In the genomic region with DNA sequence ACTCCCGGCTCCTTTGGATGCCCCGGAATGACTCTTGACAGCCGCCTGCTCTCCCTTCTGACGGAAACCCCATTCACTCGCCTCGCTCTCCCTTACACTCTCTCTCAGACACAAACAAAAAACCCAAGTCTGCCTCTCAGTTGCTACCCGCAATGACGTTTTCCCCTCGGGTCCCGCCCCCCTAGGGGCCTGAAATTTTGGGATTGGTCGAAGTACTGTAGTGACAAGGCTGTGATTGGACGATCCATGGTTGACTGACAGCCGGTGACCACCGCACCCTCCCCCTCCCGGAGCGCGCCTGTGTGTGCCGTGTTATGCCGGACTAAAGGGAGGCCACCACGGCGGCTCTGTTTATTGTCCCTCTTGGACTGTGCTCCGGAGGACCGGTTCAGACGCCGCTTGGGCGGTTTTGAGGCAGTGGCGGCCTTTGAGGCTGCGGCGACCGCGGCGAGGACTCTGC, we compare ENCODE assay signal across 8 mouse cellular contexts. TPM values are rescaled to one million over a fixed set of nuclear protein-coding genes. Genes with fewer than 3 reads are reported as not detected.
DNase-seq lines count a peak whose midpoint lies in the region; ATAC-seq and TF ChIP-seq lines count a peak whose summit lies in the region.

Gene Top2b (plus strand): TSS at position 302 of the 460 bp plus-strand sequence.

- peak; percentile 96 for DNase-seq in MEL (ENCODE audit: low read depth, low spot score)
- peak; percentile 99 for DNase-seq in cerebellum, adult 2 months
- DNase-seq in forebrain, postnatal 0 days, result peak; percentile 98
- peak; percentile 98 for DNase-seq in heart, postnatal 4 days
- DNase-seq in layer of hippocampus, adult 8-10 months (ENCODE audit: low spot score in 2 of 2), result peak; percentile 98 to 99
- DNase-seq in ovary, adult 18-20 months (ENCODE audit: low spot score), result peak; percentile 96
- peak; percentile 99 for DNase-seq in thymus, postnatal 0 days (ENCODE audit: low spot score)

- H3K27ac ChIP-seq in MEL (ENCODE audit: control insufficient read depth, low read depth, low read length), result peak within 1 kb of the TSS; percentile 74
- H3K27ac ChIP-seq in cerebellum, adult 2 months (ENCODE audit: insufficient read depth, low read length), result peak within 1 kb of the TSS; percentile 92
- H3K27ac ChIP-seq in forebrain, postnatal 0 days (ENCODE audit: low read depth, low read length), result peak within 1 kb of the TSS; percentile 98
- H3K27ac ChIP-seq in lung, embryonic 15.5 days, result peak within 1 kb of the TSS; percentile 97

- H3K79me2 ChIP-seq in MEL (ENCODE audit: control insufficient read depth, insufficient read depth, low read length, poor library complexity), result peaks cover 34% of the 10 kb centered on the region

- peak within 1 kb of the TSS; percentile 85 for H3K4me2 ChIP-seq in forebrain, postnatal 0 days (ENCODE audit: low read depth)
- peak within 1 kb of the TSS; percentile 83 for H3K4me2 ChIP-seq in lung, embryonic 15.5 days

- peak within 1 kb of the TSS; percentile 89 for H3K9ac ChIP-seq in MEL (ENCODE audit: control insufficient read depth, low read depth, low read length, poor library complexity, severe bottlenecking)
- peak within 1 kb of the TSS; percentile 99 for H3K9ac ChIP-seq in forebrain, postnatal 0 days
- H3K9ac ChIP-seq in lung, embryonic 15.5 days, result peak within 1 kb of the TSS; percentile 88

- TF ChIP-seq EP300 in MEL (IDR thresholded peaks at IDR 0.05; ENCODE audit: low read depth in 1 of 2, low read length in 2 of 2), result no peak

- peaks cover 0 to 15% of the 10 kb centered on the region in 2 experiments; a peak in 2 of 4 replicates for H3K36me3 ChIP-seq in MEL (ENCODE audit: control insufficient read depth in 1 of 2, insufficient read depth in 2 of 2, low read length in 2 of 2)
- no peaks in the 10 kb centered on the region for H3K36me3 ChIP-seq in forebrain, postnatal 0 days (ENCODE audit: insufficient read depth)
- no peaks in the 10 kb centered on the region for H3K36me3 ChIP-seq in lung, embryonic 15.5 days

- H3K4me3 ChIP-seq in MEL (ENCODE audit: control insufficient read depth in 1 of 2, insufficient read depth in 1 of 2, low read depth in 2 of 2, low read length in 2 of 2), result peak within 1 kb of the TSS; percentile 88 to 91
- H3K4me3 ChIP-seq in cerebellum, adult 2 months (replicated peaks; ENCODE audit: insufficient read depth, low read depth, low read length), result peak within 1 kb of the TSS; percentile 84
- peak within 1 kb of the TSS; percentile 82 for H3K4me3 ChIP-seq in forebrain, postnatal 0 days (ENCODE audit: low read depth, low read length)
- peak within 1 kb of the TSS; percentile 77 for H3K4me3 ChIP-seq in lung, embryonic 15.5 days

- no peak for TF ChIP-seq CTCF in MEL (IDR thresholded peaks at IDR 0.05 in 2 of 3, conservative IDR thresholded peaks at IDR 0.05 in 1 of 3; ENCODE audit: control insufficient read depth in 1 of 3, insufficient read depth in 1 of 3, low read depth in 2 of 3, low read length in 3 of 3, poor library complexity in 1 of 3, severe bottlenecking in 1 of 3)
- TF ChIP-seq CTCF in cerebellum, adult 2 months (IDR thresholded peaks at IDR 0.05; ENCODE audit: borderline replicate concordance, insufficient read depth, low read depth, low read length), result no peak
- no peak for TF ChIP-seq CTCF in forebrain, postnatal 0 days (IDR thresholded peaks at IDR 0.05; ENCODE audit: low read depth)

- WGBS in cerebellum, adult 2 months, result 2% methylated on average over 32 of the region's 32 CpGs
- WGBS in forebrain, postnatal 0 days, result 0% methylated on average over 32 of the region's 32 CpGs
- 0% methylated on average over 32 of the region's 32 CpGs for WGBS in lung, embryonic 15.5 days

- ATAC-seq in forebrain, postnatal 0 days, result peak; percentile 98
- peak; percentile 99 for ATAC-seq in lung, embryonic 15.5 days (ENCODE audit: borderline replicate concordance, extremely low read depth, low FRiP score, low TSS enrichment)

- TF ChIP-seq RAD21 in MEL (IDR thresholded peaks at IDR 0.05; ENCODE audit: low read depth, low read length), result no peak

- H3K9me3 ChIP-seq in MEL (replicated peaks; ENCODE audit: insufficient read depth, low read length), result no peaks in the 10 kb centered on the region
- H3K9me3 ChIP-seq in forebrain, postnatal 0 days (ENCODE audit: low read length), result no peaks in the 10 kb centered on the region
- no peaks in the 10 kb centered on the region for H3K9me3 ChIP-seq in lung, embryonic 15.5 days

- peak; percentile 60 to 78; a peak in 3 of 4 replicates for TF ChIP-seq POLR2A in MEL (IDR thresholded peaks at IDR 0.05; ENCODE audit: control insufficient read depth in 1 of 2, insufficient read depth in 1 of 2, low read depth in 1 of 2, low read length in 2 of 2, poor library complexity in 1 of 2)
- peak; percentile 86 for TF ChIP-seq POLR2A in cerebellum, adult 2 months (IDR thresholded peaks at IDR 0.05; ENCODE audit: borderline replicate concordance, insufficient read depth, low read length)

- no peaks in the 10 kb centered on the region for H3K27me3 ChIP-seq in MEL (ENCODE audit: control insufficient read depth in 1 of 2, insufficient read depth in 2 of 2, low read length in 2 of 2)
- H3K27me3 ChIP-seq in cerebellum, adult 2 months (ENCODE audit: control insufficient read depth, insufficient read depth, low read length), result no peaks in the 10 kb centered on the region
- H3K27me3 ChIP-seq in forebrain, postnatal 0 days (ENCODE audit: insufficient read depth, low read length), result no peaks in the 10 kb centered on the region
- no peaks in the 10 kb centered on the region for H3K27me3 ChIP-seq in lung, embryonic 15.5 days

- peaks cover 6 to 11% of the 10 kb centered on the region in 2 experiments; a peak in 2 of 4 replicates for H3K4me1 ChIP-seq in MEL (ENCODE audit: control insufficient read depth in 1 of 2, insufficient read depth in 2 of 2, low read length in 2 of 2)
- H3K4me1 ChIP-seq in cerebellum, adult 2 months (ENCODE audit: control insufficient read depth, insufficient read depth, low read length), result no peaks in the 10 kb centered on the region
- H3K4me1 ChIP-seq in forebrain, postnatal 0 days (ENCODE audit: insufficient read depth), result peaks cover 11% of the 10 kb centered on the region; the same call in 1 of the 2 replicates
- peaks cover 18% of the 10 kb centered on the region for H3K4me1 ChIP-seq in lung, embryonic 15.5 days

TF ChIP-seq in MEL, 35 proteins besides CTCF, POLR2A, EP300 and RAD21:
- TF ChIP-seq E2F4 (IDR thresholded peaks at IDR 0.05; ENCODE audit: borderline replicate concordance, low read depth, low read length), result no peak
- peak; percentile 94 for TF ChIP-seq CHD2 (IDR thresholded peaks at IDR 0.05; ENCODE audit: low read length)
- peak; percentile 26; the same call in 1 of the 2 replicates for TF ChIP-seq MAX (IDR thresholded peaks at IDR 0.05; ENCODE audit: low read length)
- peak; percentile 75 for TF ChIP-seq NELFE (IDR thresholded peaks at IDR 0.05; ENCODE audit: low read depth, low read length)
- 0 out of 2 replicates have a peak, but pooled peaks have one; percentile 16 for TF ChIP-seq MYC (IDR thresholded peaks at IDR 0.05; ENCODE audit: low read depth, low read length)
- no peak for TF ChIP-seq MXI1 (IDR thresholded peaks at IDR 0.05; ENCODE audit: low read depth, low read length)
- peak; percentile 55; the same call in 1 of the 2 replicates for TF ChIP-seq HCFC1 (IDR thresholded peaks at IDR 0.05; ENCODE audit: low read depth, low read length)
- peak; percentile 43 for TF ChIP-seq ETS1 (IDR thresholded peaks at IDR 0.05; ENCODE audit: low read depth, low read length)
- no peak for TF ChIP-seq UBTF (IDR thresholded peaks at IDR 0.05; ENCODE audit: borderline replicate concordance, insufficient read depth, low read depth, low read length)
- no peak for TF ChIP-seq JUND (IDR thresholded peaks at IDR 0.05; ENCODE audit: low read depth, low read length)
- peak; percentile 57 for TF ChIP-seq MAZ (IDR thresholded peaks at IDR 0.05; ENCODE audit: low read depth, low read length)
- peak; percentile 69; the same call in 1 of the 2 replicates for TF ChIP-seq ZMIZ1 (IDR thresholded peaks at IDR 0.05; ENCODE audit: low read depth, low read length)
- peak; percentile 47 for TF ChIP-seq SIN3A (IDR thresholded peaks at IDR 0.05; ENCODE audit: low read length)
- peak; percentile 69; the same call in 1 of the 2 replicates for TF ChIP-seq TBP (IDR thresholded peaks at IDR 0.05; ENCODE audit: low read depth, low read length)

RNA-seq across cellular contexts. Expression of gene Top2b, which starts in this region (rescaled TPM):
- total RNA-seq in MEL (2012; rRNA removed), result 29.5 and 31.8 TPM in 2 replicates
- 100 to 1,000 TPM in 1 of 2 experiments, 10 to 100 TPM in 1; 39.5 to 190 TPM for polyA plus RNA-seq in MEL (2012; ENCODE audit: insufficient read depth in 1 of 2, insufficient read length in 2 of 2, low read depth in 1 of 2, low replicate concordance in 2 of 2, missing spikeins in 1 of 2)
- polyA plus RNA-seq in cerebellum, adult 2 months (2012; rRNA removed), result 47.1 and 52.6 TPM in 2 replicates
- total RNA-seq in forebrain, postnatal 0 days (2014; rRNA removed), result 173 and 198 TPM in 2 replicates
- 45.0 and 52.8 TPM in 2 replicates for polyA plus RNA-seq in forebrain, postnatal 0 days (2015; fragmentation: Nextera tagmentation; extraction: Ambion mirVana)
- total RNA-seq in heart, postnatal 4 days (2021), result 100 to 1,000 TPM in 1 of 2 experiments, 10 to 100 TPM in 1; 97.4 to 105 TPM
- 10 to 100 TPM; 79.9 to 96.9 (median 82.7) TPM for total RNA-seq in layer of hippocampus, adult 8-10 months (2022)
- polyA plus RNA-seq in lung, embryonic 15.5 days (2015; fragmentation: Nextera tagmentation; extraction: Ambion mirVana), result 49.8 and 52.3 TPM in 2 replicates
- 69.1 and 93.3 TPM in 2 replicates for polyA plus RNA-seq in thymus, postnatal 0 days (2015; fragmentation: Nextera tagmentation; extraction: Ambion mirVana)

Comparison
In these comparisons a context has a peak if more than half of its experiments do, and no peak if none do; other contexts are left out.
1. Peak in every context shown above with its lines: DNase-seq, ATAC-seq, H3K4me3 ChIP-seq and H3K27ac ChIP-seq.